ENCODE assay signal across 13 mouse cellular contexts in genomic region chr10:24972923-24973322, GRCm38 (mm10). TPM values are rescaled to one million over a fixed set of nuclear protein-coding genes. Genes with fewer than 3 reads are reported as not detected.
DNase-seq lines count a peak whose midpoint lies in the region; ATAC-seq and TF ChIP-seq lines count a peak whose summit lies in the region.
"Had no signal": no experiment of that assay in that cellular context is flagged by ENCODE, and none has a peak within 500 bp of the region (broad histone marks: within the 10 kb centered on the region; RNA-seq: fewer than 3 reads in every experiment).

No protein-coding gene starts in this region.

- no peak overlapping the region for H3K4me2 ChIP-seq in heart, embryonic 11.5 days
- no peak overlapping the region for H3K4me2 ChIP-seq in heart, embryonic 12.5 days
- H3K4me2 ChIP-seq in lung, embryonic 16.5 days (ENCODE audit: low read depth, low read length), result no peak overlapping the region
- no peak overlapping the region for H3K4me2 ChIP-seq in embryonic facial prominence, embryonic 11.5 days (ENCODE audit: low read depth, low read length)
- peak overlapping the region; percentile 4 for H3K4me2 ChIP-seq in myocyte (ENCODE audit: low read depth)

- no peaks in the 10 kb centered on the region; the same call in 1 of the 2 replicates for H3K4me1 ChIP-seq in heart, embryonic 11.5 days (ENCODE audit: control insufficient read depth, insufficient read depth, low read length)
- peaks cover 10% of the 10 kb centered on the region; the same call in 1 of the 2 replicates for H3K4me1 ChIP-seq in heart, embryonic 12.5 days (replicated peaks)
- 0 out of 2 replicates have a peak, but pooled peaks cover 4% of the 10 kb centered on the region for H3K4me1 ChIP-seq in lung, embryonic 16.5 days (replicated peaks; ENCODE audit: control insufficient read depth, insufficient read depth, low read length)
- peaks cover 4% of the 10 kb centered on the region; the same call in 1 of the 2 replicates for H3K4me1 ChIP-seq in embryonic facial prominence, embryonic 11.5 days (ENCODE audit: control insufficient read depth, insufficient read depth, low read length)

- WGBS in heart, embryonic 11.5 days (ENCODE audit: insufficient replicate concordance), result 25% methylated on average over 4 of the region's 4 CpGs
- WGBS in heart, embryonic 12.5 days, result 25% methylated on average over 4 of the region's 4 CpGs
- WGBS in lung, embryonic 16.5 days, result 22% methylated on average over 4 of the region's 4 CpGs
- WGBS in embryonic facial prominence, embryonic 11.5 days, result 29% methylated on average over 4 of the region's 4 CpGs

- H3K9ac ChIP-seq in heart, embryonic 11.5 days (ENCODE audit: low read depth, low read length), result no peak overlapping the region
- H3K9ac ChIP-seq in heart, embryonic 12.5 days, result no peak overlapping the region
- no peak overlapping the region for H3K9ac ChIP-seq in lung, embryonic 16.5 days (ENCODE audit: low read length)
- no peak overlapping the region; the same call in 1 of the 2 replicates for H3K9ac ChIP-seq in embryonic facial prominence, embryonic 11.5 days (replicated peaks; ENCODE audit: low read length)

- no peak overlapping the region for H3ac ChIP-seq in myocyte (ENCODE audit: control insufficient read depth, insufficient read length)

- ATAC-seq in heart, embryonic 11.5 days (replicated peaks; ENCODE audit: insufficient number of reproducible peaks, low FRiP score, low TSS enrichment), result no peak
- no peak for ATAC-seq in heart, embryonic 12.5 days (ENCODE audit: insufficient number of reproducible peaks, low FRiP score)
- peak; percentile 82 for ATAC-seq in lung, embryonic 16.5 days (ENCODE audit: low read depth)
- ATAC-seq in embryonic facial prominence, embryonic 11.5 days (replicated peaks; ENCODE audit: insufficient number of reproducible peaks, low FRiP score, low TSS enrichment, low read depth), result no peak
- ATAC-seq: midbrain, embryonic 16.5 days had no signal

- H3K27me3 ChIP-seq in heart, embryonic 11.5 days (ENCODE audit: control insufficient read depth, insufficient read depth, low read length), result no peaks in the 10 kb centered on the region
- no peaks in the 10 kb centered on the region for H3K27me3 ChIP-seq in heart, embryonic 12.5 days (replicated peaks)
- H3K27me3 ChIP-seq in lung, embryonic 16.5 days (ENCODE audit: control insufficient read depth, insufficient read depth, low read depth, low read length), result no peaks in the 10 kb centered on the region
- H3K27me3 ChIP-seq in embryonic facial prominence, embryonic 11.5 days (ENCODE audit: control insufficient read depth, insufficient read depth, low read length), result no peaks in the 10 kb centered on the region
- no peaks in the 10 kb centered on the region for H3K27me3 ChIP-seq in myocyte (ENCODE audit: control insufficient read depth, insufficient read depth, insufficient read length)

- TF ChIP-seq POLR2A in myocyte (IDR thresholded peaks at IDR 0.05; ENCODE audit: insufficient read length, low read depth), result no peak

- H3K36me3 ChIP-seq in heart, embryonic 11.5 days (ENCODE audit: control insufficient read depth, insufficient read depth, low read length), result no peaks in the 10 kb centered on the region
- no peaks in the 10 kb centered on the region for H3K36me3 ChIP-seq in heart, embryonic 12.5 days
- H3K36me3 ChIP-seq in lung, embryonic 16.5 days (ENCODE audit: control insufficient read depth, insufficient read depth, low read length), result no peaks in the 10 kb centered on the region
- no peaks in the 10 kb centered on the region for H3K36me3 ChIP-seq in embryonic facial prominence, embryonic 11.5 days (replicated peaks; ENCODE audit: control insufficient read depth, insufficient read depth, low read depth, low read length)
- no peaks in the 10 kb centered on the region for H3K36me3 ChIP-seq in myocyte (ENCODE audit: control insufficient read depth, insufficient read depth)

- no peak overlapping the region for H3K4me3 ChIP-seq in heart, embryonic 11.5 days (ENCODE audit: low read depth, low read length)
- no peak overlapping the region for H3K4me3 ChIP-seq in heart, embryonic 12.5 days
- H3K4me3 ChIP-seq in lung, embryonic 16.5 days (ENCODE audit: low read length), result no peak overlapping the region
- no peak overlapping the region for H3K4me3 ChIP-seq in embryonic facial prominence, embryonic 11.5 days (ENCODE audit: low read depth, low read length)
- no peak overlapping the region for H3K4me3 ChIP-seq in myocyte

- DNase-seq in lung, adult 18-20 months, result no peak
- no peak for DNase-seq in embryonic facial prominence, embryonic 11.5 days (ENCODE audit: low spot score)
- no peak for DNase-seq in left cerebral cortex, postnatal 14 days (ENCODE audit: low spot score in 2 of 2)
- DNase-seq in retina, embryonic 14.5 days (ENCODE audit: low spot score), result no peak
- DNase-seq: cerebellum, adult 9-11 months; kidney, postnatal 10 days had no signal

- H3K27ac ChIP-seq in heart, embryonic 11.5 days (ENCODE audit: low read depth, low read length), result peak overlapping the region; percentile 5; the same call in 1 of the 2 replicates
- no peak overlapping the region for H3K27ac ChIP-seq in heart, embryonic 12.5 days (ENCODE audit: poor library complexity, severe bottlenecking)
- H3K27ac ChIP-seq in lung, embryonic 16.5 days (ENCODE audit: low read length), result no peak overlapping the region
- 0 out of 2 replicates have a peak overlapping the region, but pooled peaks have one; percentile 32 for H3K27ac ChIP-seq in embryonic facial prominence, embryonic 11.5 days (replicated peaks; ENCODE audit: low read depth, low read length)

- H3K79me2 ChIP-seq in myocyte (ENCODE audit: control insufficient read depth, insufficient read depth), result no peaks in the 10 kb centered on the region

- intact Hi-C loops in left cerebral cortex, postnatal 14 days (cut with DNase I), result no loop called here

- no peaks in the 10 kb centered on the region for H3K9me3 ChIP-seq in heart, embryonic 11.5 days (replicated peaks; ENCODE audit: control insufficient read depth, low read length)
- H3K9me3 ChIP-seq in heart, embryonic 12.5 days (replicated peaks), result no peaks in the 10 kb centered on the region
- no peaks in the 10 kb centered on the region for H3K9me3 ChIP-seq in lung, embryonic 16.5 days (ENCODE audit: control insufficient read depth, low read length)
- H3K9me3 ChIP-seq in embryonic facial prominence, embryonic 11.5 days (replicated peaks; ENCODE audit: control insufficient read depth, low read length), result no peaks in the 10 kb centered on the region

TF ChIP-seq in myocyte, 11 proteins besides CTCF, POLR2A, EP300 and RAD21:
- TF ChIP-seq CEBPB (IDR thresholded peaks at IDR 0.05; ENCODE audit: insufficient read depth, poor library complexity, severe bottlenecking) (no peak), USF1 (IDR thresholded peaks at IDR 0.05; ENCODE audit: low read depth) (no peak), POLR2AphosphoS2 (IDR thresholded peaks at IDR 0.05; ENCODE audit: insufficient read length, low read depth) (no peak), MYOG (IDR thresholded peaks at IDR 0.05; ENCODE audit: control insufficient read depth in 1 of 3, insufficient read depth in 1 of 3, insufficient read length in 2 of 3, low read depth in 2 of 3) (no peak), MYOD1 (IDR thresholded peaks at IDR 0.05; ENCODE audit: control insufficient read depth in 1 of 3, insufficient read length in 2 of 3, low read depth in 2 of 3) (no peak), SRF (IDR thresholded peaks at IDR 0.05; ENCODE audit: control insufficient read depth, insufficient read length, low read depth) (no peak), E2F4 (IDR thresholded peaks at IDR 0.05; ENCODE audit: insufficient read depth) (no peak), REST (IDR thresholded peaks at IDR 0.05; ENCODE audit: insufficient read depth, insufficient read length) (no peak), TCF3 (IDR thresholded peaks at IDR 0.05; ENCODE audit: insufficient read length, low read depth) (no peak), MAX (IDR thresholded peaks at IDR 0.05; ENCODE audit: low read depth) (no peak), TCF12 (IDR thresholded peaks at IDR 0.05; ENCODE audit: insufficient read depth, poor library complexity, severe bottlenecking) (no peak)
TF ChIP-seq in myocyte: peak in this region for 0.

RNA-seq across cellular contexts. Expression of gene Arg1, which starts 45.6 kb away (rescaled TPM):
- 1.1 TPM in 2 replicates for polyA plus RNA-seq in heart, embryonic 11.5 days (2014; fragmentation: Nextera tagmentation; extraction: Ambion mirVana)
- 0.41 and 0.54 TPM in 2 replicates for polyA plus RNA-seq in heart, embryonic 12.5 days (2016; fragmentation: Nextera tagmentation; extraction: Ambion mirVana)
- 1.6 and 3.5 TPM in 2 replicates for polyA plus RNA-seq in lung, embryonic 16.5 days (2015; fragmentation: Nextera tagmentation; extraction: Ambion mirVana)
- polyA plus RNA-seq in embryonic facial prominence, embryonic 11.5 days (2014; fragmentation: Nextera tagmentation; extraction: Ambion mirVana), result 8.6 and 9.1 TPM in 2 replicates
- polyA plus RNA-seq in myocyte (2012; fragmentation: generic; extraction: Trizol), result not detected
- total RNA-seq in left cerebral cortex, postnatal 14 days (2021), result not detected
- total RNA-seq: granulocyte monocyte progenitor cell, adult 5-6 weeks; layer of hippocampus, postnatal 14 days had no signal

Comparison
In these comparisons a context has a peak if more than half of its experiments do, and no peak if none do; other contexts are left out.
1. H3K27ac ChIP-seq: peak in heart, embryonic 11.5 days (single experiment) and embryonic facial prominence, embryonic 11.5 days (single experiment); none in heart, embryonic 12.5 days (single experiment) and lung, embryonic 16.5 days (single experiment).